Mouse (Mus musculus): ENCODE results near the gene Pilrb1. TPM values are rescaled to one million over a fixed set of nuclear protein-coding genes. Genes with fewer than 3 reads are reported as not detected.

Gene Pilrb1
- polyA plus RNA-seq (2017; shearing (Covaris generic)) = not detected

GRCm38 (mm10) chr5:137857960-137858710 is at the start of gene Pilrb1:
Pilrb1 (minus strand) TSS chr5:137858106.

GRCm38 (mm10) chr5:137871644-137872380 is 13.9 kb upstream of the Pilrb1 start, which contains the start of gene Pilrb2:
Pilrb2 (minus strand) TSS chr5:137871815.

GRCm38 (mm10) chr5:137835966-137836520 is 21.9 kb downstream of the Pilrb1 start, which contains the start of gene Pilra:
Pilra (minus strand) TSS chr5:137836281.

Other genes with a start within 250 kb of the Pilrb1 start
- gene Pcolce, start 244.3 kb downstream of the Pilrb1 start, polyA plus RNA-seq (2017; shearing (Covaris generic)) = 1.5 TPM
- gene Fbxo24, start 229.1 kb downstream of the Pilrb1 start, polyA plus RNA-seq (2017; shearing (Covaris generic)) = 0.86 TPM
- 287 TPM for gene Lrch4, start 229.0 kb downstream of the Pilrb1 start, polyA plus RNA-seq (2017; shearing (Covaris generic))
- gene Gm20605, start 228.9 kb downstream of the Pilrb1 start, polyA plus RNA-seq (2017; shearing (Covaris generic)) = 55.4 TPM
- 125 TPM for gene Sap25, start 216.8 kb downstream of the Pilrb1 start, polyA plus RNA-seq (2017; shearing (Covaris generic))
- gene Irs3, start 212.4 kb downstream of the Pilrb1 start, polyA plus RNA-seq (2017; shearing (Covaris generic)) = not detected
- gene Agfg2, start 173.4 kb downstream of the Pilrb1 start, polyA plus RNA-seq (2017; shearing (Covaris generic)) = 24.8 TPM
- gene Nyap1, start 116.5 kb downstream of the Pilrb1 start, polyA plus RNA-seq (2017; shearing (Covaris generic)) = 0.72 TPM
- gene Tsc22d4, start 112.4 kb downstream of the Pilrb1 start, polyA plus RNA-seq (2017; shearing (Covaris generic)) = 179 TPM
- gene Ppp1r35, start 79.3 kb downstream of the Pilrb1 start, polyA plus RNA-seq (2017; shearing (Covaris generic)) = 48.8 TPM
- gene Mepce, start 70.5 kb downstream of the Pilrb1 start, polyA plus RNA-seq (2017; shearing (Covaris generic)) = 81.3 TPM
- 20.9 TPM for gene Zcwpw1, start 70.3 kb downstream of the Pilrb1 start, polyA plus RNA-seq (2017; shearing (Covaris generic))
- 0.24 TPM for gene Pilra, start 21.8 kb downstream of the Pilrb1 start, polyA plus RNA-seq (2017; shearing (Covaris generic))
- not detected for gene Pilrb2, start 13.7 kb upstream of the Pilrb1 start, polyA plus RNA-seq (2017; shearing (Covaris generic))
- gene Cyp3a13, start 63.5 kb upstream of the Pilrb1 start, polyA plus RNA-seq (2017; shearing (Covaris generic)) = not detected
- gene Gjc3, start 105.0 kb upstream of the Pilrb1 start, polyA plus RNA-seq (2017; shearing (Covaris generic)) = not detected
- not detected for gene Azgp1, start 123.4 kb upstream of the Pilrb1 start, polyA plus RNA-seq (2017; shearing (Covaris generic))
- gene Smok3a, start 163.2 kb upstream of the Pilrb1 start, polyA plus RNA-seq (2017; shearing (Covaris generic)) = not detected
- gene Smok3b, start 163.3 kb upstream of the Pilrb1 start, polyA plus RNA-seq (2017; shearing (Covaris generic)) = not detected
- gene Smok3c, start 195.1 kb upstream of the Pilrb1 start, polyA plus RNA-seq (2017; shearing (Covaris generic)) = not detected
- gene Zkscan1, start 227.0 kb upstream of the Pilrb1 start, polyA plus RNA-seq (2017; shearing (Covaris generic)) = 16.7 TPM

All from naive thymus-derived CD4-positive, alpha-beta T cell, adult 5 months (primary cell).